Mouse (Mus musculus): Measurements from ENCODE around the gene Trappc13. TPM values are rescaled to one million over a fixed set of nuclear protein-coding genes. Genes with fewer than 3 reads are reported as not detected.

Trappc13 gene
- polyA plus RNA-seq, 1 experiment from 2014 or later = 61.4 TPM

DNA sequence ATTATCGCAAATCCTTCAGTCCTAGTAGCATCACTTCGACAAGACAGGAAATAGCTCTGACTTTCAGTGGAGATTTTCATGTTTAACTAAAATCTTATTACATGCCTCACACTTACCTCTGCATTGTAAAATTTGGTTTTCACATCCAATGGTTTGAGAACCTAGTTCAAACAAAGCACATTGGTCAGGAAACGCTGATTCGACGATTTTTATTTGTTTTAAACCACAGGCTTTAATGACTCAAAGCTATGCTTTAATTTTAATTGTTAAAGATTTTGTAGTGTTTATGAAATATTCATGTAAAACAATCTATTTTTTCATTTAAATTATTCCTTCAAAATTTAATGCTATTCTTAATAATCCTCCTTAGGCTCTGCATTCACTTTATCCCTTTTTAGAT lies 24.1 kb downstream of the Trappc13 start:
- H3K27ac ChIP-seq = no peak overlapping the region
- H3K9ac ChIP-seq = no peak overlapping the region
- H3K36me3 ChIP-seq = peaks cover 7% of the 10 kb centered on the region
- H3K4me2 ChIP-seq (replicated peaks) = no peak overlapping the region
- H3K27me3 ChIP-seq (replicated peaks) = no peaks in the 10 kb centered on the region
- ATAC-seq = no peak
- WGBS = 92% methylated on average over 5 of the region's 5 CpGs
- no peaks in the 10 kb centered on the region for H3K9me3 ChIP-seq
- H3K4me3 ChIP-seq (replicated peaks) = no peak overlapping the region
- no peaks in the 10 kb centered on the region for H3K4me1 ChIP-seq (replicated peaks)

DNA sequence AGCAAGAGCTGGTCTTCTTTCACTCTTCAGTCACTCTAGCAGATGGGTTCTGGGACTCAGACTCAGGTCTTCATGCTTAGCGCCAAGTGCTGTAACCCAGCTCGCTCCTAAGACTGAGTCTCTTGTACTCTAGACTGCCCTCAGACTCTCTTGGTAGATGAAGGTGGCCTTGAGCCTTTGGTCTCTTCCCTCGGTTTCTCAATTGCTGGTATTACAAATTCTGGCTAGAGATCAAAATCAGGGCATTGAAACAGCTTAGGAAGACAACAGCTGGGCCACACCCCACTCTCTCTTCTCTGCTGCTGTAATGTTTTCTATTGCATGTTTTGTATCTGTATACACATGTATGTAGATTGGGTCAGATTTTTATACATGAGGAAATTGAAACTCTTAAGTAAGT lies 32.6 kb downstream of the Trappc13 start:
- no peak for ATAC-seq
- no peaks in the 10 kb centered on the region for H3K4me1 ChIP-seq (replicated peaks)
- WGBS = 97% methylated on average over 3 of the region's 3 CpGs
- no peak overlapping the region for H3K9ac ChIP-seq
- H3K4me2 ChIP-seq (replicated peaks) = no peak overlapping the region
- H3K4me3 ChIP-seq (replicated peaks) = no peak overlapping the region
- no peaks in the 10 kb centered on the region for H3K27me3 ChIP-seq (replicated peaks)
- H3K36me3 ChIP-seq = peaks cover 22% of the 10 kb centered on the region
- no peak overlapping the region for H3K27ac ChIP-seq
- no peaks in the 10 kb centered on the region for H3K9me3 ChIP-seq

- H3K27ac ChIP-seq = no peak overlapping the region
- ATAC-seq = no peak
- H3K27me3 ChIP-seq (replicated peaks) = no peaks in the 10 kb centered on the region
- no peaks in the 10 kb centered on the region for H3K4me1 ChIP-seq (replicated peaks)
- H3K4me2 ChIP-seq (replicated peaks) = no peak overlapping the region
- 78% methylated on average over 9 of the region's 9 CpGs for WGBS
- H3K9ac ChIP-seq = no peak overlapping the region
- H3K36me3 ChIP-seq = peaks cover 22% of the 10 kb centered on the region
- no peaks in the 10 kb centered on the region for H3K9me3 ChIP-seq
- H3K4me3 ChIP-seq (replicated peaks) = no peak overlapping the region
Observed at GRCm38 (mm10) chr13:104144871-104145270, 33.4 kb downstream of the Trappc13 start.

- Histone ChIP-seq H3K27me3 (replicated peaks) (no peaks in the 10 kb centered on the region), H3K4me1 (replicated peaks) (no peaks in the 10 kb centered on the region), H3K4me2 (replicated peaks) (no peak overlapping the region), H3K27ac (no peak overlapping the region), H3K9me3 (no peaks in the 10 kb centered on the region), H3K36me3 (0 out of 2 replicates have a peak, but pooled peaks cover 1% of the 10 kb centered on the region), H3K9ac (no peak overlapping the region), H3K4me3 (replicated peaks) (no peak overlapping the region)
- WGBS = 34% methylated on average over 13 of the region's 13 CpGs
- peak; percentile 66; the same call in 1 of the 2 replicates for ATAC-seq
Observed at GRCm38 (mm10) chr13:104139369-104140209, 38.7 kb downstream of the Trappc13 start.

GRCm38 (mm10) chr13:104134510-104135085 lies 43.7 kb downstream of the Trappc13 start:
- 79% methylated on average over 4 of the region's 4 CpGs for WGBS

DNA sequence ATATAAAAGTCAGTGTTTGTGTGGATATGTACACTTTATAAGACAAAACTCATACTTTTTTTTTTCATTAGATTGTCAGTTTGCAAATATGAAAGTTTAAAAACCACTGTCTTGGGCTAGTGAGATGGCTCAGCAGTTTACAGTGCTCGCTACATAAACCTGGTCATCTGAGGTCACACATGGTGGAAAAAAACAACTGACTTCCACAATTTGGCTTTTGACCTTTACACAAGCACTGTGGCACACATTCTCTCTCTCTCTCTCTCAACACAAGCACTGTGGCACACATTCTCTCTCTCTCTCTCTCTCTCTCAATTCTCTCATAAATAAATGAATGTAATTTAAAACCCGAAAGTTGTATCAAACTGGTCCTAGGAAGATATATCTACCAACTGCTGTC lies 45.7 kb downstream of the Trappc13 start:
- H3K4me3 ChIP-seq (replicated peaks) = no peak overlapping the region
- no peaks in the 10 kb centered on the region for H3K36me3 ChIP-seq
- H3K27me3 ChIP-seq (replicated peaks) = no peaks in the 10 kb centered on the region
- no peak overlapping the region for H3K9ac ChIP-seq
- H3K27ac ChIP-seq = no peak overlapping the region
- H3K4me1 ChIP-seq (replicated peaks) = no peaks in the 10 kb centered on the region
- no peak for ATAC-seq
- no peak overlapping the region for H3K4me2 ChIP-seq (replicated peaks)
- no peaks in the 10 kb centered on the region for H3K9me3 ChIP-seq
- WGBS = 87% methylated on average over 2 of the region's 2 CpGs

More at GRCm38 (mm10) chr13:104134510-104135085, 43.7 kb downstream of the Trappc13 start:
- Histone ChIP-seq H3K27me3 (replicated peaks) (no peaks in the 10 kb centered on the region), H3K27ac (no peak overlapping the region), H3K9ac (no peak overlapping the region), H3K9me3 (no peaks in the 10 kb centered on the region), H3K4me3 (replicated peaks) (no peak overlapping the region), H3K4me1 (replicated peaks) (no peaks in the 10 kb centered on the region), H3K36me3 (no peaks in the 10 kb centered on the region), H3K4me2 (replicated peaks) (no peak overlapping the region)
- ATAC-seq = no peak

DNA sequence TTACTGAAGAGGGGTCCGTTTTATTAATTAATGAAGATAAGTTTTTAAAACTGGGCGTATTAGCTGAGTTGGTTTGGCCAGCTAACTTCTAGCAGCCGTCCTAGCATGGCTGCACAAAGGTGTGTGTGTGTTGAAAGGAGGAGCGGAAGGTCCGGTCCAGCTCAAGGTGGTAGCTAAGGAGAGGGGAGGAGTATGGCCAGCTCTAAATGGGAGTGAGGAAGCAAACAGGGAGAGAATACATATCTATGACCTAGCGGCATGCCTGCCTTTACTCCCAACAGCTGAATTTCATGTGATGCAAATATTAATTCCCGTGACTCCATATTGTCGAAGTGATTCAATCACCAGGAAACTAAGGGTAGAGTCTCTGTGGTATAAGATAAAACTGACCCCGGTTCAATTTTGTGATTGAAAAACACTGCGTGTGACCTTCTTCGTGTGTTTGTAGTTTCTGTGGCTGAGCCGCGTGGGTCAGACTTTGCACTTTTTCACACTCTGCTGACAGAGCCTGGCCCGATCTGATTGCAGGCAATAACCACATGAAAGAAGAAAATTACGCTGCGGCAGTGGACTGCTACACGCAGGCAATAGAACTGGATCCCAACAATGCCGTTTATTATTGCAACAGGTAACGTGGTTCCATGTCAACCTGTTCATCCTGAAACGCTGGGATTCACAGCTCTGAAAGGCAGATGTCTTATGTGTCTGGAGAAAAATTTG lies 54.4 kb downstream of the Trappc13 start:
- no peak overlapping the region for H3K4me2 ChIP-seq (replicated peaks)
- H3K27me3 ChIP-seq (replicated peaks) = no peaks in the 10 kb centered on the region
- H3K9me3 ChIP-seq = no peaks in the 10 kb centered on the region
- no peaks in the 10 kb centered on the region for H3K36me3 ChIP-seq
- no peaks in the 10 kb centered on the region for H3K4me1 ChIP-seq (replicated peaks)
- no peak overlapping the region for H3K4me3 ChIP-seq (replicated peaks)
- 82% methylated on average over 20 of the region's 20 CpGs for WGBS
- no peak overlapping the region for H3K9ac ChIP-seq
- ATAC-seq = peak; percentile 64; the same call in 1 of the 2 replicates
- no peak overlapping the region for H3K27ac ChIP-seq

- no peaks in the 10 kb centered on the region for H3K27me3 ChIP-seq (replicated peaks)
- 43% methylated on average over 17 of the region's 17 CpGs for WGBS
- no peak for ATAC-seq
- H3K27ac ChIP-seq = no peak overlapping the region
- no peaks in the 10 kb centered on the region for H3K36me3 ChIP-seq
- peak overlapping the region; percentile 22; the same call in 1 of the 2 replicates for H3K4me2 ChIP-seq (replicated peaks)
- no peak overlapping the region for H3K9ac ChIP-seq
- H3K4me1 ChIP-seq (replicated peaks) = no peaks in the 10 kb centered on the region
- H3K4me3 ChIP-seq (replicated peaks) = no peak overlapping the region
- H3K9me3 ChIP-seq = no peaks in the 10 kb centered on the region
Observed at GRCm38 (mm10) chr13:104122078-104122840, 56.0 kb downstream of the Trappc13 start.

DNA sequence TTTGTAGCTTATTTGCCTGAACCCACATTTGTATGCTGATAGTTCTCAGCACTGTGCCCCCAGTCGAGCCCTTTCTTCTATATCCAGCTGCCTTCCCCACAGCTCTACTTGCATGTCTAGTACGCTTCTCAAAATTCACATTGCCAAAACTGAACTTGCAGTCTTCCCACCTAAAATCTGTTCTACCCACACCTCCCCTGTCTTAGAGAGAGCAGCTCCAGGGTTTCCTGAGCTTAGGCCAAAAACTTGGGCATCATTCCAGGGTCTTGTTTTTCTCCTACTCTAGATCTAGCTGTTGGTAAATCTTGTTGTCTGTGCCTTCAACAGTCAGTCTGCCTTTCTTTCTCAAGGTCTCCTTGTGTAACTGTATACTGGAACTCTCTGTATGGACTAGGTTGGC lies 63.4 kb downstream of the Trappc13 start:
- no peak overlapping the region for H3K4me2 ChIP-seq (replicated peaks)
- no peaks in the 10 kb centered on the region for H3K36me3 ChIP-seq
- ATAC-seq = no peak
- no peak overlapping the region for H3K27ac ChIP-seq
- H3K4me3 ChIP-seq (replicated peaks) = no peak overlapping the region
- no peaks in the 10 kb centered on the region for H3K4me1 ChIP-seq (replicated peaks)
- no peak overlapping the region for H3K9ac ChIP-seq
- 98% methylated on average over 2 of the region's 2 CpGs for WGBS
- H3K9me3 ChIP-seq = no peaks in the 10 kb centered on the region
- H3K27me3 ChIP-seq (replicated peaks) = no peaks in the 10 kb centered on the region

DNA sequence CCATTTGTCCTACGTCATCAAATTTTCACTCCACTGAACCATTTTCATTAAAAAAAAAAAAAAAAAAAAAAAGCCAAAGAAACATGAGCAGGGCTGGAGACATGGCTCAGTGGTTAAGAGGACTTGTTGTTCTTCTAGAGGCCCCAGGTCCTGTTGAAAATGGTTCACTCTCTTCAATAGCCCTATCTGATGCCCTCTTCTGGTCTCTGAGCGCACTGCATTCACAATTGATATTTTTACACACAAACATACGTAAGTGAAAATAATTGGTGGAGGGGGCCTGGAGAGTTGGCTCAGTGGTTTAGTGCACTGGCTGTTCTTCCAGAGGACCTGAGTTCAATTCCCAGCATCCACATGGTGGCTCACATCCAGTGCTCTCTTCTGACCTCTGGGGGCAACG lies 64.5 kb downstream of the Trappc13 start:
- H3K4me3 ChIP-seq (replicated peaks) = no peak overlapping the region
- no peaks in the 10 kb centered on the region for H3K4me1 ChIP-seq (replicated peaks)
- no peaks in the 10 kb centered on the region for H3K36me3 ChIP-seq
- no peak overlapping the region for H3K27ac ChIP-seq
- H3K9me3 ChIP-seq = no peaks in the 10 kb centered on the region
- no peak overlapping the region for H3K9ac ChIP-seq
- no peak overlapping the region for H3K4me2 ChIP-seq (replicated peaks)
- ATAC-seq = no peak
- H3K27me3 ChIP-seq (replicated peaks) = no peaks in the 10 kb centered on the region
- 95% methylated on average over 4 of the region's 4 CpGs for WGBS

- no peak overlapping the region for H3K4me2 ChIP-seq (replicated peaks)
- H3K9ac ChIP-seq = no peak overlapping the region
- no peaks in the 10 kb centered on the region for H3K27me3 ChIP-seq (replicated peaks)
- H3K9me3 ChIP-seq = no peaks in the 10 kb centered on the region
- ATAC-seq = no peak
- H3K36me3 ChIP-seq = no peaks in the 10 kb centered on the region
- H3K4me3 ChIP-seq (replicated peaks) = no peak overlapping the region
- H3K27ac ChIP-seq = no peak overlapping the region
- H3K4me1 ChIP-seq (replicated peaks) = no peaks in the 10 kb centered on the region
- 73% methylated on average over 12 of the region's 12 CpGs for WGBS
Observed at GRCm38 (mm10) chr13:104112266-104112900, 65.9 kb downstream of the Trappc13 start.
